Mouse (Mus musculus): ENCODE data around the gene Grm4.

GRCm38 (mm10) chr17:27552215-27553201 is 31.3 kb upstream of the Grm4 start:
- TF ChIP-seq POLR2A (IDR thresholded peaks at IDR 0.05; ENCODE audit: borderline replicate concordance, extremely low read depth, low read depth, low read length) (no peak), CTCF (IDR thresholded peaks at IDR 0.05; ENCODE audit: insufficient read depth, low read length) (no peak)

All from lung, adult 2 months (tissue).